Mouse (Mus musculus) myocyte (in vitro differentiated cells): ENCODE measurements around the gene Ubap1. TPM values are rescaled to one million over a fixed set of nuclear protein-coding genes. Genes with fewer than 3 reads are reported as not detected.

ENCODE experiments used
- H3K27me3 ChIP-seq: one replicate; pipeline ENCODE4 v1.6.1; 2011; ENCODE audit not compliant: control insufficient read depth, insufficient read depth, insufficient read length
- H3K36me3 ChIP-seq: one replicate; pipeline ENCODE4 v1.6.1; 2011; ENCODE audit not compliant: control insufficient read depth, insufficient read depth
- H3K4me2 ChIP-seq: one replicate; pipeline ENCODE4 v1.6.1; 2011; ENCODE audit warnings: low read depth, control low read depth
- H3K4me3 ChIP-seq: one replicate; pipeline ENCODE4 v1.5.1; 2011; ENCODE audit warnings: mild to moderate bottlenecking, control low read depth, moderate library complexity
- H3K79me2 ChIP-seq: one replicate; pipeline ENCODE4 v1.6.1; 2011; ENCODE audit not compliant: control insufficient read depth, insufficient read depth
- H3ac ChIP-seq: one replicate; pipeline ENCODE4 v1.6.1; 2011; ENCODE audit not compliant: control insufficient read depth, insufficient read length
- CEBPB ChIP-seq: IDR thresholded peaks from 2 replicates; pipeline ENCODE4 v1.6.1; 2011; ENCODE audit warnings: mild to moderate bottlenecking, moderate library complexity; ENCODE audit not compliant: poor library complexity, insufficient read depth, severe bottlenecking
- E2F4 ChIP-seq: IDR thresholded peaks from one replicate; pipeline ENCODE4 v1.6.1; 2011; ENCODE audit warnings: mild to moderate bottlenecking, control low read depth, moderate library complexity; ENCODE audit not compliant: insufficient read depth
- MAX ChIP-seq: IDR thresholded peaks from one replicate; pipeline ENCODE4 v1.6.1; 2011; ENCODE audit warnings: low read depth, mild to moderate bottlenecking, control low read depth
- MYOD1 ChIP-seq, 3 experiments: IDR thresholded peaks; one replicate each; pipeline ENCODE4 v1.6.1; 2011; ENCODE audit warnings: control low read depth in 2 of 3, low read depth in 2 of 3, mild to moderate bottlenecking in 2 of 3, moderate library complexity in 1 of 3; ENCODE audit not compliant: insufficient read length in 2 of 3, control insufficient read depth in 1 of 3
- MYOG ChIP-seq, 3 experiments: IDR thresholded peaks; one replicate each; pipeline ENCODE4 v1.6.1; 2011; ENCODE audit warnings: control low read depth in 2 of 3, low read depth in 2 of 3, mild to moderate bottlenecking in 2 of 3; ENCODE audit not compliant: insufficient read length in 2 of 3, control insufficient read depth in 1 of 3, insufficient read depth in 1 of 3
- POLR2A ChIP-seq: IDR thresholded peaks from one replicate; pipeline ENCODE4 v1.6.1; 2011; ENCODE audit warnings: low read depth, mild to moderate bottlenecking, control low read depth, moderate library complexity; ENCODE audit not compliant: insufficient read length
- POLR2AphosphoS2 ChIP-seq: IDR thresholded peaks from one replicate; pipeline ENCODE4 v1.6.1; 2011; ENCODE audit warnings: low read depth, control low read depth; ENCODE audit not compliant: insufficient read length
- REST ChIP-seq: IDR thresholded peaks from one replicate; pipeline ENCODE4 v1.6.1; 2011; ENCODE audit warnings: mild to moderate bottlenecking, control low read depth, moderate library complexity; ENCODE audit not compliant: insufficient read depth, insufficient read length
- SRF ChIP-seq: IDR thresholded peaks from one replicate; pipeline ENCODE4 v1.6.1; 2011; ENCODE audit warnings: low read depth; ENCODE audit not compliant: control insufficient read depth, insufficient read length
- TCF12 ChIP-seq: IDR thresholded peaks from one replicate; pipeline ENCODE4 v1.6.1; 2011; ENCODE audit warnings: mild to moderate bottlenecking, control low read depth; ENCODE audit not compliant: poor library complexity, insufficient read depth, severe bottlenecking
- TCF3 ChIP-seq: IDR thresholded peaks from one replicate; pipeline ENCODE4 v1.6.1; 2011; ENCODE audit warnings: low read depth, control low read depth; ENCODE audit not compliant: insufficient read length
- USF1 ChIP-seq: IDR thresholded peaks from one replicate; pipeline ENCODE4 v1.6.1; 2011; ENCODE audit warnings: low read depth, mild to moderate bottlenecking, control low read depth, moderate library complexity
- polyA plus RNA-seq: library from polyadenylated mRNA; unstranded; fragments of >200 nt; fragmentation: generic; extraction: Trizol; gene quantifications from one replicate; pipeline ENCODE4 v1.2.1, GENCODE M21; 2012; ENCODE audit warnings: missing spikeins

Gene Ubap1
- polyA plus RNA-seq, 1 experiment = 29.2 TPM

GRCm38 (mm10) chr4:41389240-41389639 lies 40.4 kb downstream of the Ubap1 start:
- Histone ChIP-seq H3K27me3 (no peaks in the 10 kb centered on the region), H3K4me3 (no peak overlapping the region), H3K36me3 (peaks cover 59% of the 10 kb centered on the region), H3ac (no peak overlapping the region), H3K4me2 (no peak overlapping the region), H3K79me2 (peaks cover 13% of the 10 kb centered on the region)
- no peak for TF ChIP-seq REST
- no peak for TF ChIP-seq MYOG (IDR thresholded peaks at IDR 0.05; ENCODE audit: control insufficient read depth in 1 of 3, insufficient read depth in 1 of 3, insufficient read length in 2 of 3, low read depth in 2 of 3)
- no peak for TF ChIP-seq POLR2AphosphoS2
- TF ChIP-seq TCF12 = no peak
- TF ChIP-seq MAX = no peak
- TF ChIP-seq CEBPB = no peak
- no peak for TF ChIP-seq USF1

- peaks cover 57% of the 10 kb centered on the region for H3K36me3 ChIP-seq
Measured at GRCm38 (mm10) chr4:41390122-41390521, 41.3 kb downstream of the Ubap1 start.

DNA sequence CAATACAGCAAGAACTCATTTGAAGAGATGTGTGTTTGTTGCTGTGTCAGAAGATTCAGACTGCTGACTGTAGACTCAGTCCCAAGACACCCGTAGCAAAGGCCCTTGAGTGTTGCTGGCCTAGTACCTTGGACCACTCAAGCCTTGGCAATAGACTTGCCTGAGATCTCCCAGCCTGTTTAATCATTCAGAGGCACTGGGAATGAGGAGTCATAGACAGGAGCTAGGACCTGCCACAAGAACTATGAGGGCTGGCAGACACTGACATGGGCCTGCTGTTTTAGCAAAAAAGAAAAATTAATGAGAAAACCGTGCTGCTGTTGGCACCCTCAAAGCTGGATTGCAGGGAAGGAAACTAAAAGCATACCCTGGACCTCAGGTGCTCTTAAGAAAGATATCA lies 42.2 kb downstream of the Ubap1 start:
- Histone ChIP-seq H3K36me3 (peaks cover 58% of the 10 kb centered on the region), H3K27me3 (no peaks in the 10 kb centered on the region), H3K4me2 (no peak overlapping the region), H3K4me3 (no peak overlapping the region), H3ac (no peak overlapping the region), H3K79me2 (peaks cover 3% of the 10 kb centered on the region)
- no peak for TF ChIP-seq MYOD1 (IDR thresholded peaks at IDR 0.05; ENCODE audit: control insufficient read depth in 1 of 3, insufficient read length in 2 of 3, low read depth in 2 of 3)
- no peak for TF ChIP-seq CEBPB
- no peak for TF ChIP-seq MAX
- TF ChIP-seq E2F4 = no peak
- no peak for TF ChIP-seq USF1
- no peak for TF ChIP-seq POLR2A
- no peak for TF ChIP-seq TCF12
- no peak for TF ChIP-seq MYOG (IDR thresholded peaks at IDR 0.05; ENCODE audit: control insufficient read depth in 1 of 3, insufficient read depth in 1 of 3, insufficient read length in 2 of 3, low read depth in 2 of 3)
- TF ChIP-seq POLR2AphosphoS2 = no peak
- TF ChIP-seq SRF = no peak
- TF ChIP-seq REST = no peak
- no peak for TF ChIP-seq TCF3

More at GRCm38 (mm10) chr4:41390122-41390521, 41.3 kb downstream of the Ubap1 start:
- no peak overlapping the region for H3K4me2 ChIP-seq
- no peak for TF ChIP-seq MYOD1 (IDR thresholded peaks at IDR 0.05; ENCODE audit: control insufficient read depth in 1 of 3, insufficient read length in 2 of 3, low read depth in 2 of 3)
- TF ChIP-seq REST = no peak
- no peak for TF ChIP-seq TCF3
- no peak for TF ChIP-seq MAX
- TF ChIP-seq CEBPB = no peak
- no peak for TF ChIP-seq TCF12
- no peak for TF ChIP-seq USF1
- TF ChIP-seq POLR2A = no peak
- no peak for TF ChIP-seq MYOG (IDR thresholded peaks at IDR 0.05; ENCODE audit: control insufficient read depth in 1 of 3, insufficient read depth in 1 of 3, insufficient read length in 2 of 3, low read depth in 2 of 3)
- H3ac ChIP-seq = no peak overlapping the region
- H3K79me2 ChIP-seq = peaks cover 4% of the 10 kb centered on the region
- H3K27me3 ChIP-seq = no peaks in the 10 kb centered on the region
- H3K4me3 ChIP-seq = no peak overlapping the region

DNA sequence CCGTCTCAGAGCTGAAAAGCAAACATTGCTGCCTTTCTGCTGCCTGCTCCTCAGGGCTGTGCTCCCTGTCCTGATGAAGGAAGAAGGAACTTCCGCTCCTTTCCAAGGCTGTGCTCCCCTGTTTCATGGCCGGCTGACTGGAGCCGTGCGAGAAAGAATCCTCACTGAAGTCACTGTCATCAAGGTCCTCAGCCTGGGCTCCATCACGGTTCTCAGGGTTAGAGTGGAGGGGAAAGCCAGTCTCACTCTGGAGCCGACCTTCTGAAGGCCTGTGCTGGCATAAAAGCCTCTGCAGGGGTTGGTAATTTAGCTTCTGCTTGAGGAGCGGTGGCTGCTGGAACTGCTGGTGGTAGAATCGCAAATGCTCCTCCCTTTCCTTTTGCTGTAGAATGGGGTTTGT lies 45.9 kb downstream of the Ubap1 start:
- H3K27me3 ChIP-seq = no peaks in the 10 kb centered on the region
- no peak overlapping the region for H3ac ChIP-seq
- H3K4me3 ChIP-seq = no peak overlapping the region
- H3K36me3 ChIP-seq = peaks cover 48% of the 10 kb centered on the region
- TF ChIP-seq E2F4 = no peak
- H3K79me2 ChIP-seq = no peaks in the 10 kb centered on the region
- no peak overlapping the region for H3K4me2 ChIP-seq

- Histone ChIP-seq H3K36me3 (peaks cover 39% of the 10 kb centered on the region), H3K27me3 (no peaks in the 10 kb centered on the region), H3K79me2 (no peaks in the 10 kb centered on the region), H3K4me3 (no peak overlapping the region), H3K4me2 (no peak overlapping the region), H3ac (no peak overlapping the region)
- TF ChIP-seq USF1 = no peak
- TF ChIP-seq SRF = no peak
- TF ChIP-seq POLR2AphosphoS2 = peak; percentile 39
- TF ChIP-seq CEBPB = no peak
- no peak for TF ChIP-seq POLR2A
Measured at GRCm38 (mm10) chr4:41398353-41398752, 49.6 kb downstream of the Ubap1 start.

GRCm38 (mm10) chr4:41399904-41400303 lies 51.1 kb downstream of the Ubap1 start:
- Histone ChIP-seq H3K36me3 (peaks cover 46% of the 10 kb centered on the region), H3K4me3 (no peak overlapping the region), H3K27me3 (no peaks in the 10 kb centered on the region), H3K4me2 (no peak overlapping the region), H3K79me2 (no peaks in the 10 kb centered on the region), H3ac (no peak overlapping the region)
- TF ChIP-seq TCF3 (no peak), POLR2AphosphoS2 (peak; percentile 38), POLR2A (peak; percentile 15)
